ENCODE assay signal across 8 mouse cellular contexts in genomic region chr5:139381586-139382513, GRCm38 (mm10). TPM values are rescaled to one million over a fixed set of nuclear protein-coding genes. Genes with fewer than 3 reads are reported as not detected.
DNase-seq lines count a peak whose midpoint lies in the region; ATAC-seq lines count a peak whose summit lies in the region.

No protein-coding gene starts in this region.

- 56% methylated on average over 18 of the region's 18 CpGs for WGBS in heart, embryonic 10.5 days
- 85% methylated on average over 18 of the region's 18 CpGs for WGBS in neural tube, embryonic 15.5 days

- H3K27ac ChIP-seq in heart, embryonic 10.5 days = peak overlapping the region; percentile 85
- peak overlapping the region; percentile 73 for H3K27ac ChIP-seq in neural tube, embryonic 15.5 days (replicated peaks)

- no peak overlapping the region for H3K9ac ChIP-seq in neural tube, embryonic 15.5 days (replicated peaks)

- peak; percentile 56 to 65 for DNase-seq in B cell, adult 2 months
- DNase-seq in CD8-positive naive resting alpha-beta T cell, adult 2 months (ENCODE audit: low read depth in 2 of 2, low spot score in 2 of 2) = peak; percentile 67 to 83
- no peak for DNase-seq in heart, embryonic 10.5 days (ENCODE audit: low spot score)
- DNase-seq in kidney, postnatal 36 days = peak; percentile 65 to 68
- no peak for DNase-seq in frontal cortex, postnatal 25 days (ENCODE audit: low spot score in 2 of 2)
- DNase-seq in left cerebral cortex, postnatal 36 days (ENCODE audit: low spot score in 2 of 2) = no peak

- H3K9me3 ChIP-seq in heart, embryonic 10.5 days = no peaks in the 10 kb centered on the region
- no peaks in the 10 kb centered on the region for H3K9me3 ChIP-seq in neural tube, embryonic 15.5 days (replicated peaks)

- H3K36me3 ChIP-seq in heart, embryonic 10.5 days = peaks cover 4% of the 10 kb centered on the region; the same call in 1 of the 2 replicates
- H3K36me3 ChIP-seq in neural tube, embryonic 15.5 days = no peaks in the 10 kb centered on the region

- no peak for ATAC-seq in neural tube, embryonic 15.5 days (ENCODE audit: low FRiP score)
- ATAC-seq in monocyte, adult 5-6 weeks (replicated peaks; ENCODE audit: insufficient number of reproducible peaks, low FRiP score, low TSS enrichment, poor library complexity, severe bottlenecking) = no peak

- peak overlapping the region; percentile 82 for H3K4me3 ChIP-seq in heart, embryonic 10.5 days
- no peak overlapping the region for H3K4me3 ChIP-seq in neural tube, embryonic 15.5 days (replicated peaks)

- H3K27me3 ChIP-seq in heart, embryonic 10.5 days (ENCODE audit: insufficient read depth, poor library complexity, severe bottlenecking) = no peaks in the 10 kb centered on the region
- no peaks in the 10 kb centered on the region for H3K27me3 ChIP-seq in neural tube, embryonic 15.5 days (replicated peaks)

- H3K4me1 ChIP-seq in heart, embryonic 10.5 days = peaks cover 97% of the 10 kb centered on the region
- peaks cover 57% of the 10 kb centered on the region for H3K4me1 ChIP-seq in neural tube, embryonic 15.5 days

- peak overlapping the region; percentile 91; the same call in 1 of the 2 replicates for H3K4me2 ChIP-seq in neural tube, embryonic 15.5 days

- intact Hi-C loops in left cerebral cortex, postnatal 36 days (cut with DNase I) = no loop called here

RNA-seq across cellular contexts. Expression of gene Gpr146, which starts 4.4 kb away (rescaled TPM):
- 5.6 and 5.7 TPM in 2 replicates for polyA plus RNA-seq in heart, embryonic 10.5 days (2016; fragmentation: Nextera tagmentation; extraction: Ambion mirVana)
- polyA plus RNA-seq in neural tube, embryonic 15.5 days (2015; fragmentation: Nextera tagmentation; extraction: Ambion mirVana) = 2.6 and 3.0 TPM in 2 replicates
- total RNA-seq in monocyte, adult 5-6 weeks (2017) = 6.9 to 10.8 TPM (median 9.8 TPM) in 3 replicates
- 10 to 100 TPM; 13.5 to 14.0 TPM for total RNA-seq in left cerebral cortex, postnatal 36 days (2021)

RNA-seq across cellular contexts. Expression of gene C130050O18Rik, which starts 23.2 kb away (rescaled TPM):
- 0.28 and 0.45 TPM in 2 replicates for polyA plus RNA-seq in heart, embryonic 10.5 days (2016; fragmentation: Nextera tagmentation; extraction: Ambion mirVana)
- polyA plus RNA-seq in neural tube, embryonic 15.5 days (2015; fragmentation: Nextera tagmentation; extraction: Ambion mirVana) = 0.47 and 0.64 TPM in 2 replicates
- 28.4 to 51.7 TPM (median 32.7 TPM) in 3 replicates for total RNA-seq in monocyte, adult 5-6 weeks (2017)
- under 1 TPM in 1 of 2 experiments, not detected in 1; 0.27 TPM for total RNA-seq in left cerebral cortex, postnatal 36 days (2021)

RNA-seq across cellular contexts. Expression of gene Cyp2w1, which starts 29.4 kb away (rescaled TPM):
- polyA plus RNA-seq in heart, embryonic 10.5 days (2016; fragmentation: Nextera tagmentation; extraction: Ambion mirVana) = not detected in 2 replicates
- 2.1 TPM in 1 of 2 replicates, not detected in the other for polyA plus RNA-seq in neural tube, embryonic 15.5 days (2015; fragmentation: Nextera tagmentation; extraction: Ambion mirVana)
- total RNA-seq in monocyte, adult 5-6 weeks (2017) = not detected in 3 replicates
- total RNA-seq in left cerebral cortex, postnatal 36 days (2021) = not detected

RNA-seq across cellular contexts. Expression of gene Cox19, which starts 30.6 kb away (rescaled TPM):
- polyA plus RNA-seq in heart, embryonic 10.5 days (2016; fragmentation: Nextera tagmentation; extraction: Ambion mirVana) = 76.3 and 93.2 TPM in 2 replicates
- polyA plus RNA-seq in neural tube, embryonic 15.5 days (2015; fragmentation: Nextera tagmentation; extraction: Ambion mirVana) = 105 and 107 TPM in 2 replicates
- total RNA-seq in monocyte, adult 5-6 weeks (2017) = 9.5 to 46.4 TPM (median 15.2 TPM) in 3 replicates
- total RNA-seq in left cerebral cortex, postnatal 36 days (2021) = 10 to 100 TPM; 65.7 to 74.4 TPM

RNA-seq across cellular contexts. Expression of gene Gper1, which starts 41.1 kb away (rescaled TPM):
- 0.26 and 0.36 TPM in 2 replicates for polyA plus RNA-seq in heart, embryonic 10.5 days (2016; fragmentation: Nextera tagmentation; extraction: Ambion mirVana)
- polyA plus RNA-seq in neural tube, embryonic 15.5 days (2015; fragmentation: Nextera tagmentation; extraction: Ambion mirVana) = 7.8 and 9.6 TPM in 2 replicates
- total RNA-seq in monocyte, adult 5-6 weeks (2017) = 0.53 to 1.3 TPM in 2 of 3 replicates, not detected in the other
- 1 to 10 TPM; 2.9 to 3.3 TPM for total RNA-seq in left cerebral cortex, postnatal 36 days (2021)

Comparison
In these comparisons a context has a peak if more than half of its experiments do, and no peak if none do; other contexts are left out.
1. DNase-seq: peak in B cell, adult 2 months (2 of 2), CD8-positive naive resting alpha-beta T cell, adult 2 months (2 of 2) and kidney, postnatal 36 days (2 of 2); none in heart, embryonic 10.5 days (single experiment), frontal cortex, postnatal 25 days (0 of 2) and left cerebral cortex, postnatal 36 days (0 of 2).
2. RNA of gene C130050O18Rik, which starts 23.2 kb away (total RNA-seq): 28.4 to 51.7 TPM in monocyte, adult 5-6 weeks; 0.27 TPM in left cerebral cortex, postnatal 36 days; every median in the first group is over 10 times any median in the second.